Mouse (Mus musculus): ENCODE measurements around the gene Pms1. TPM values are rescaled to one million over a fixed set of nuclear protein-coding genes. Genes with fewer than 3 reads are reported as not detected.

Pms1 gene
- total RNA-seq, 2 experiments from 2014 or later: 4.0 to 5.2 TPM

DNA sequence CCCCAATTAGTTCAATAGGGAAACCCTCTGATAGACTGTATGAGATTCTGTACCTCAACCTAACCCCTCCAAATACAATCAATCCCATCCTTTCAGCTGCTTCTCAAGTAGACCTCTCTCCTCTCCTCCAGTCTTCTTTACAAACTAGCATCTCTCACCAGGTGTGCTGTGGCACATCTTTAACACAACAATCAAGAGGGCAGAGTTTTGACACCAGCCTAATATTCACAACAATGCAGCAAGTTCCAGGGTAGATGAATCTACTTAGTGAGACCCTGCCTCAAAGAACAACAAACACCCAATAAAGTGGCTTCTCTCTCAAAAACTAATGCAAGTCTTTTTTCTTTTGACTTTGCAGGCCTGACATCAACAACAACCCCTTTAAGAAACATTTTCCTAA is 86.7 kb downstream of the Pms1 start:
- no peak for DNase-seq
- intact Hi-C loops (cut with DNase I; ENCODE audit: low total_unique reads): no loop called here

DNA sequence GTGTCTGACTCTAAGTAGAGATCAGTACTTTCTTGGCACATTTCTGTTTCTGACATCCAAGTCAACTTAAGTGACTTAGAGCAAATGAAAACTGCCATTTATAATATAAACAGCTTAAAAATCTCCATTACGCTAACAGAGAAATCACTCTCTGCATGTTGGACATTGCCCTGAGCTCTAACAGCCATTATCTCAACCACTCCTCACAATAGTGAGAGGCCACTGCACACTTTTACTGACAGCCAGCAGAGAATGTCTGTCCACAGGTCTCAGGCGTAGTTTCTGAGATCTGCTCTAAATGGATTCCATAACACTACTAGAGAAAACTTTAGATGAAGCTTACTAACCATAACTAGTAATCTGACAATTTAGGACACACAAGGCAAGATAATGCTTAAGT is 92.9 kb downstream of the Pms1 start:
- intact Hi-C loops (cut with DNase I; ENCODE audit: low total_unique reads): no loop called here

DNA sequence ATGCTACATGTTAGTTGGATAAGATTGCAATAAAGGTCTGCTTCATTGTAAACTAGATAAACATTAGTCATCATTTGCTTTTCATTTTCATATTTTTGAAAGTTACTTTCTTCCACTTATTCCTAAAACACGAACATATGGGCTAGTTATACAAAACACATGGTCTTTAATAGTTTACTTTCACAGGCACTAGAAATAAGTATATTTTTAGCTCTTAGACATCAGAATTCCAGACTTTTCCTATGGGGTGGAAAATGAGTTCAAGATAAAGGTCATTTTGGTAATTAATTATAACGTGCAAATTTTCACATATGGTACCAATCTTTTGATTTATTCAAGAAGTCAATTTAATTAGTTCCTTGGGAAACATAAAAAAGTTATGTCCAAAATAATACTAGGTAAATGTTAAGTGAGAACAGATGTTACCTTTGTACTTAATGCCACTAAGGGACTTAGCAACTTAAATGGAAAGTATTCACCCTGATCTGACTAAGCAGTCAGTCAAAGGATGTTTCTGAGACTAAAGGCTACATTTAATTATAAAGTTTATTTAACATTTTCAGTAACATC is 95.1 kb downstream of the Pms1 start:
- no peak for DNase-seq
- intact Hi-C loops (cut with DNase I; ENCODE audit: low total_unique reads): no loop called here

More for the DNA sequence above, 92.9 kb downstream of the Pms1 start:
- no peak for DNase-seq

DNA sequence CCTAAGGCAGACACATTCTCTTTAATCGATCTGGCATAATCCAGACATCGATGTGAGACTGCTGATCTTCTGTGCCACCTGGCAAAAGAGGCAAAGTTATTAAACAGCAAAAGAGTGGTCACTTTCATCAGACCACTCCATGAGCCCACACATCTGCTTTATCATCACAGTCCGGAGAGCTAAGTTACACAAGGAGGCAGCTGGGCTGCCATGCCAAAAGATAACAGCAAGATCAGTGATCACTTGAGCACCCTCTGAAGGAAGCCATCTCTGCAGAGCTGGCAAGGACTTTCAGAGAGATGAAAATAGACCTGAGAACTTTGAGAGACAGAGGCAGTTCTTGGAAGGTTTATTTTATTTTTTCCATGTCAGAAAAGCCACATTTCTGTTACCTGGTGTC is 102.3 kb downstream of the Pms1 start:
- no peak for DNase-seq
- intact Hi-C loops (cut with DNase I; ENCODE audit: low total_unique reads): no loop called here

DNA sequence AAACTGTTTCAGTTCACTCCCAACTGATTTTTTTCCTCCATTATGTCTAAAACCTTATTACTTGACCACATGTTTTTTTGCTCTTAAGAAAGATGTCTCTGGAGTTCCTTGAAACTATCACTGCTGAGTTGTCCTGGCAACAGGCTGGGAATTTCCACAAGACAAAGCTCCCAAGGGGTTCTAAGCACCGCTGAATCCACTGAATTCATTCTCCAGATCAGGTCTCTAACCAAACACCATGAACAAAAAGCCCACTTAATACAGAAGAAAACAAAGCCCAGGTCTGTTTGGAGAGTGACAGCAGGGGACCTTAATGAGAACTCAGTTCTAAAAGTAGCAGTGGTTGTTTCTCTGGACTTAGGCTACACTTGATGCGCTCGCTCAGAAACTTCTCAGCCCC is 105.6 kb downstream of the Pms1 start:
- intact Hi-C loops (cut with DNase I; ENCODE audit: low total_unique reads): no loop called here
- DNase-seq: no peak

DNA sequence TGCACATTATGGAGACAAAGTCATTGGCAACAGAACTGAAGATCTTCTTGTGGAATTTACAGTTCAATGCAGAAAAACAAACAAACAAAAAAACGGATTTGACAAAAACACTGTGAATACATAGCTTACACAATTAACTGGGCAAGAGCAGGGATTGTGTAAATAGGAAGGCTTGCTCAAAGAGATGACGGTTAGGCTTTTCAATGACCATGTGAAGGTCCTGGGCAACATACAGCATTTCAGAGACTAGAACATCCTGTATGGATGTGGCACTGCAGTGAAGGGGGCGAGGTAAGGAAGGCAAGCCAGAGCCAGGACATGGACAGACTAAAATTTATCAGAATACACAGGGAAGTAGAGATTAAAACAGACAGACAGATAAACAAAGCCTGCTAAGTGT is 107.2 kb downstream of the Pms1 start:
- DNase-seq: no peak
- intact Hi-C loops (cut with DNase I; ENCODE audit: low total_unique reads): no loop called here

DNA sequence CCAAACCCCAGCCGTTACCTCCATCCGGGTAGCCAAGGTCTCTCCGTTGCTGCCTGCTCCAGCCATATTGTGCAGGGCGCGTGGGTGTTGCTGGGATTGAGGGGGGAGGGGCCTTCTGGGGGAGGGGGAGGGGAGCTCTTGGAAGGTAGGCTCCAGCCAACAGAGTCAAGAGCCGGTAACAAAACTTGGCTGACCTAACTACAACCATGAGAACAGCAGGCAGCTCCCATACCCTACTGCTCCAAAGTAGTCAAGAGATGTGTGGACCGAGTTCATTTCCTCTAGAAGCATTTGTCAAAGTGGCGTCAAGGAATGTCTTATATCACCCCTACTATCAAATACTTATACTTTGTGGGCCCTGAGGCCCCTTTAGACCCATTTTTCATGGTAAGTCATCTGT is 109.3 kb downstream of the Pms1 start, which contains the start of gene 1700019A02Rik:
Gene 1700019A02Rik, minus strand, starts transcription at position 101 of the 400 bp plus-strand sequence.
- intact Hi-C loops (cut with DNase I; ENCODE audit: low total_unique reads): no loop called here

DNA sequence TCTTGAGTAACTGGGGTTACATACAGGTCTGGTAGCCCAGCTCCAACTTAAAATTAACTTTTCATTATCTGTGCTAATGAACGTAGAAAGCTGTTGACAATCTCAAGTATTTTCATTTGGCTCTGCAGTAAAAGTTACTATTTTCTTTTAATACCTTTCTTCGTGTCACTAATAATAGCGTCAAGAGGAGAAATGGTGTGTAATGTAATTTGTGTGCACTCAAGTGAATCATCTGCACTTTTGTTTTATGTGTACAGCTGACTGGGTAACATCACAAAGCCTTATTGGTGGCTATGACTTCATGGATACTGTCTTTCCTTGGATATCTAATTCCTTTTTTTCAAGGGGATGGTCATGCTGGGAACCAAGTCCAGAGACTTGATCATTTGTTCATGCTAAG is 110.5 kb downstream of the Pms1 start:
- no peak for DNase-seq
- intact Hi-C loops (cut with DNase I; ENCODE audit: low total_unique reads): no loop called here

More for the DNA sequence above, 109.3 kb downstream of the Pms1 start, which contains the start of gene 1700019A02Rik:
- no peak for DNase-seq

DNA sequence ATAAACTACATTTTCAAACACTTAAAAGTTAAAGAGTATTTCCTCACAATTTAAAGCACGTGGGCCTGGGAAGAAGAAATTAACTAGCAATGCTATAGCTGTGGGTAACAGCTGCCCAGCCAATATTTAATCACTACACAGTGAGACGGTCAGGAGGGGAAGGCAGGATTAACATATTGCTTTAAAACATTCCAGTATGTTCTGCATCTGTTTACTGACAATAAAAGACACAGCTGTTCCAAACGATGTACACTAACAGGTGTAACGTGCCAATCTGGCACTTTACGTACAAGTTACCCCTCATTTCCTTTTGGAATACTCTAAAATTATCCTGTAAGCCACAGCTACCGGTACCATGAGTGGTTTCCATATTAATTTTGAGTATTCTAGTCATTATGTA is 139.1 kb downstream of the Pms1 start:
- intact Hi-C loops (cut with DNase I; ENCODE audit: low total_unique reads): no loop called here
- DNase-seq: no peak

Other genes starting within 250 kb of the Pms1 start
- 10 to 100 TPM; 27.3 to 36.4 TPM for gene Mstn, start 235.4 kb downstream of the Pms1 start, total RNA-seq (2021)
- gene 1700019A02Rik, start 109.4 kb downstream of the Pms1 start, total RNA-seq (2021): not detected
- gene Ormdl1, start 77 bp upstream of the Pms1 start, total RNA-seq (2021): 1 to 10 TPM; 3.7 to 4.9 TPM
- not detected for gene Gm28778, start 93 bp upstream of the Pms1 start, total RNA-seq (2021)
- 10 to 100 TPM; 17.9 to 18.5 TPM for gene Osgepl1, start 16.6 kb upstream of the Pms1 start, total RNA-seq (2021)
- gene Asdurf, start 55.6 kb upstream of the Pms1 start, total RNA-seq (2021): 1 to 10 TPM; 3.2 to 3.9 TPM
- not detected for gene Gm28551, start 55.6 kb upstream of the Pms1 start, total RNA-seq (2021)
- 10 to 100 TPM; 39.4 to 41.2 TPM for gene Asnsd1, start 55.7 kb upstream of the Pms1 start, total RNA-seq (2021)